Mouse (Mus musculus): ENCODE measurements around the gene Naa80. TPM values are rescaled to one million over a fixed set of nuclear protein-coding genes. Genes with fewer than 3 reads are reported as not detected.

Naa80 gene
- total RNA-seq, 1 experiment, result 7.3 TPM

DNA sequence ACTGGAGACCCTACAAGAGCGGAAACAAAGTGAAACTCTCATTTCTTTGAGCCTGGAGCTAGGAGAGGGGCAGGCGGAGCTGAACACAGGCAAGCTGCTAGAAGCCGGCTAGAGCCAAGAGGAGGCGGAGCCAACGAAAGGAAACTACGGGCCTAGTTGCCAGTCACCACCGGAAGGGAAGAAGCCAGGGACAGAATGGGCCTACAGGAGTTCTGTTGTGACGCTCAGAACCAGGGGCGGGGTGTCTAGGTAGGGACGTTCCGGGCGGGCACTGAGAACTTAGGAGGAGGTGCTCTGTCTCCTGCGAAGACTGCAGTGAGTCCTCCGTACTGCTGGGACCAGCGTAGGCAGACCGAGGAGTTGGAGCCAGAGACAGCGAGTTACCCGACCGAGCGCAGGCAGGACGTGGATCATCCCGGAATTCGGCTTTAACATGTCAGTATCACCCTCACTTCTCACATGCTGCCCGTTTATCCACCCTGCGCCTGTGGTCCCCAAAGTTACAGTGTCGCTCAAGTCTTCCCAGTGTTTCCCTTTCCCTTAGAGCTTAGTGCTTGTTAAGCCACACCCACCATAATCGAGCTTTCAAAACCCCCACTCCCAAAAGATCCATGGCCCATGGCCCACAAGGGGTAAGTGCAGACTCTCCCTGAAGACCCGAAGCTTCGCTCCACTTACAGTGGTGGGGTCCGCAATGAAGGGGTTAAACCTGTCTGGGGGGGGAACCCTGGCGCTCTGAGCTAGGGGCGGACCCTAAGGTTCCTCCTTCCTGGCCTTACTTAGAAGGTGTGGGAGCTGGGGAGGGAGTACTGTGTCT, 2.0 kb downstream of the Naa80 start, which contains the start of gene Hyal3:
Gene Hyal3 (plus strand): TSS at position 318 of the 817 bp plus-strand sequence.
- H3K4me1 ChIP-seq (ENCODE audit: control insufficient read depth in 2 of 2, insufficient read depth in 2 of 2, low read length in 2 of 2, poor library complexity in 1 of 2), result peaks cover 2 to 21% of the 10 kb centered on the region in 2 experiments; a peak in 1 of 4 replicates

DNA sequence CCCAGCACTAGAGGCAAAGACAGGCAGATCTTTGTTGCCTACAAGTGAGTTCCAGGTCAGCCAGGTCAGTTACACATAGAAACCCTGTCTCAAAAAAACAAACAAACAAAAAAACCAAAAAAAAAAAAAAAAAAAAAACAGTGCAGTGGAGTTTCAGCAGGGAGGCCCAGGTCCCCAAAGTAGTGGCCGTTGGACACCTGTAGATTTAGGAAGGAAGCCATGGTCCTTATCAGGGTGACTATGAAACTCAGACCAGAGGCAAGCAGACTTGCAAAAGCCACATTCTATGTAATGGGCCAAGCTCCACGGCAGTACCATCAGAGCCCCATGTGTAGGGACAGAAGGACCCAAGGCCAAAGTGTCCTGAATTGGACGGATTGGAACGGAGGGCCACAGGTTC, 2.9 kb downstream of the Naa80 start:
- Histone ChIP-seq H3K4me3 (ENCODE audit: insufficient read depth in 1 of 2, low read depth in 1 of 2, low read length in 2 of 2, poor library complexity in 1 of 2, severe bottlenecking in 1 of 2) (no peak overlapping the region), H3K36me3 (ENCODE audit: control insufficient read depth, insufficient read depth, low read length, poor library complexity, severe bottlenecking) (no peaks in the 10 kb centered on the region; the same call in 1 of the 2 replicates), H3K9me3 (ENCODE audit: control insufficient read depth, insufficient read depth, low read depth, low read length) (no peaks in the 10 kb centered on the region), H3K27ac (ENCODE audit: insufficient read depth, low read depth, low read length, poor library complexity, severe bottlenecking) (no peak overlapping the region), H3K9ac (ENCODE audit: insufficient read depth, low read depth, low read length, poor library complexity, severe bottlenecking) (no peak overlapping the region), H3K4me1 (ENCODE audit: control insufficient read depth in 2 of 2, insufficient read depth in 2 of 2, low read length in 2 of 2, poor library complexity in 1 of 2) (peaks cover 2 to 17% of the 10 kb centered on the region in 2 experiments; a peak in 1 of 4 replicates)
- DNase-seq (ENCODE audit: low read depth, low spot score), result no peak
- TF ChIP-seq ZNF384 (IDR thresholded peaks at IDR 0.05; ENCODE audit: low read depth, low read length) (no peak), MAFK (IDR thresholded peaks at IDR 0.05; ENCODE audit: insufficient read depth, low read depth, low read length) (no peak), HCFC1 (IDR thresholded peaks at IDR 0.05; ENCODE audit: borderline replicate concordance, insufficient read depth, low read length) (no peak), CHD2 (IDR thresholded peaks at IDR 0.05; ENCODE audit: low read depth, low read length) (no peak), ZC3H11A (IDR thresholded peaks at IDR 0.05; ENCODE audit: borderline replicate concordance, low read depth, low read length) (no peak)
- in situ Hi-C loops (cut with MboI; ENCODE audit: low sequenced_read_pairs in 2 of 2, unreplicated experiment in 2 of 2), result no loop called here

More for the DNA sequence above, 2.0 kb downstream of the Naa80 start, which contains the start of gene Hyal3:
- in situ Hi-C loops (cut with MboI; ENCODE audit: low sequenced_read_pairs in 2 of 2, unreplicated experiment in 2 of 2), result no loop called here
- no peaks in the 10 kb centered on the region for H3K9me3 ChIP-seq (ENCODE audit: control insufficient read depth, insufficient read depth, low read depth, low read length)
- H3K27ac ChIP-seq (ENCODE audit: insufficient read depth, low read depth, low read length, poor library complexity, severe bottlenecking), result peak within 1 kb of the TSS; percentile 51
- H3K9ac ChIP-seq (ENCODE audit: insufficient read depth, low read depth, low read length, poor library complexity, severe bottlenecking), result peak within 1 kb of the TSS; percentile 61
- H3K4me3 ChIP-seq (ENCODE audit: insufficient read depth in 1 of 2, low read depth in 1 of 2, low read length in 2 of 2, poor library complexity in 1 of 2, severe bottlenecking in 1 of 2), result peak within 1 kb of the TSS; percentile 65 to 76
- H3K36me3 ChIP-seq (ENCODE audit: control insufficient read depth, insufficient read depth, low read length, poor library complexity, severe bottlenecking), result no peaks in the 10 kb centered on the region; the same call in 1 of the 2 replicates
- TF ChIP-seq MAFK (IDR thresholded peaks at IDR 0.05; ENCODE audit: insufficient read depth, low read depth, low read length), result no peak
- DNase-seq (ENCODE audit: low read depth, low spot score), result no peak

DNA sequence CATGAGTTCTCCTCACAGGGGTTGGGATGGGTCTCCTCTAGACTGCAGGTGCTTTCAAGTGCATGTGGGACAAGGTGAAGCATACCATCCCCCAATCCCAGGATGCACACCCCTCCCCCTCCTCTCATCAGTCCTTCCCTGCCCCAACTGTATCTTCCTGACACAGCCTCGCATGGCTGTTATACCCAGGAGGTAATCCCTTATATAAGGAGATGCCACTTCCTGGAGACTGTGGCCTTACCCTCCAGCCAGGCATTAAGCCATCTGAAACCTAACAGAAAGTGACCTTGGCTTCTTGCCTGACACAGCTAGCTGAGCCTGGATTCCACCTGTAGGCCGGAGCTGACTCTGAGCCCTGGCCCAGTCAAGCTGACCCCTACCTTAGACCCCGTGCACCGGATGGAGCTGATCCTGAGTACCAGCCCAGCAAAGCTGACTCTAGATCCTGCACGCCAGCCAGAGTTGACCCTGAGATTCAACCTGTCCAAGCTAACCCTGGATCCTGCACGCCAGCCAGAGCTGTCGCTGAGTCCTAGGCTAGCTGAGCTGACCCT, 3.9 kb downstream of the Naa80 start:
- in situ Hi-C loops (cut with MboI; ENCODE audit: low sequenced_read_pairs in 2 of 2, unreplicated experiment in 2 of 2), result no loop called here
- Histone ChIP-seq H3K4me3 (ENCODE audit: insufficient read depth in 1 of 2, low read depth in 1 of 2, low read length in 2 of 2, poor library complexity in 1 of 2, severe bottlenecking in 1 of 2) (no peak overlapping the region), H3K36me3 (ENCODE audit: control insufficient read depth, insufficient read depth, low read length, poor library complexity, severe bottlenecking) (no peaks in the 10 kb centered on the region; the same call in 1 of the 2 replicates), H3K4me1 (ENCODE audit: control insufficient read depth in 2 of 2, insufficient read depth in 2 of 2, low read length in 2 of 2, poor library complexity in 1 of 2) (peaks cover 2 to 13% of the 10 kb centered on the region in 2 experiments; a peak in 1 of 4 replicates), H3K9ac (ENCODE audit: insufficient read depth, low read depth, low read length, poor library complexity, severe bottlenecking) (no peak overlapping the region), H3K27ac (ENCODE audit: insufficient read depth, low read depth, low read length, poor library complexity, severe bottlenecking) (no peak overlapping the region), H3K9me3 (ENCODE audit: control insufficient read depth, insufficient read depth, low read depth, low read length) (no peaks in the 10 kb centered on the region)
- DNase-seq (ENCODE audit: low read depth, low spot score), result no peak
- TF ChIP-seq ZNF384 (IDR thresholded peaks at IDR 0.05; ENCODE audit: low read depth, low read length) (no peak), MAFK (IDR thresholded peaks at IDR 0.05; ENCODE audit: insufficient read depth, low read depth, low read length) (no peak), ZC3H11A (IDR thresholded peaks at IDR 0.05; ENCODE audit: borderline replicate concordance, low read depth, low read length) (no peak), CHD2 (IDR thresholded peaks at IDR 0.05; ENCODE audit: low read depth, low read length) (no peak), HCFC1 (IDR thresholded peaks at IDR 0.05; ENCODE audit: borderline replicate concordance, insufficient read depth, low read length) (no peak)

DNA sequence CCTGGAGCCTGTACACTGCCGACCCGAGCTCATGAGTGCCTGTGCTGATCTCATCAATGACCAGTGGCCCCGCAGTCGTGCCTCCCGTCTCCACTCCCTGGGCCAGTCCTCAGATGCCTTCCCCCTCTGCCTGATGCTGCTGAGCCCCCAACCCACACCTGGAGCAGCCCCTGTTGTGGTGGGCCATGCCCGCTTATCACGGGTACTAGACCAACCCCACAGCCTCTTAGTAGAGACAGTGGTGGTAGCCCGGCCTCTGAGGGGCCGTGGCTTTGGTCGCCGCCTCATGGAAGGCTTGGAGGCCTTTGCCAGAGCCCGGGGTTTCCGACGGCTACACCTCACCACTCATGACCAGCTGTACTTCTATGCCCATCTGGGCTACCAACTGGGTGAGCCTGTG, 4.5 kb downstream of the Naa80 start:
- Histone ChIP-seq H3K4me3 (ENCODE audit: insufficient read depth in 1 of 2, low read depth in 1 of 2, low read length in 2 of 2, poor library complexity in 1 of 2, severe bottlenecking in 1 of 2) (no peak overlapping the region), H3K36me3 (ENCODE audit: control insufficient read depth, insufficient read depth, low read length, poor library complexity, severe bottlenecking) (no peaks in the 10 kb centered on the region; the same call in 1 of the 2 replicates), H3K27ac (ENCODE audit: insufficient read depth, low read depth, low read length, poor library complexity, severe bottlenecking) (no peak overlapping the region), H3K9me3 (ENCODE audit: control insufficient read depth, insufficient read depth, low read depth, low read length) (no peaks in the 10 kb centered on the region), H3K9ac (ENCODE audit: insufficient read depth, low read depth, low read length, poor library complexity, severe bottlenecking) (no peak overlapping the region), H3K4me1 (ENCODE audit: control insufficient read depth in 2 of 2, insufficient read depth in 2 of 2, low read length in 2 of 2, poor library complexity in 1 of 2) (peaks cover 2 to 13% of the 10 kb centered on the region in 2 experiments; a peak in 2 of 4 replicates)
- DNase-seq (ENCODE audit: low read depth, low spot score), result no peak
- in situ Hi-C loops (cut with MboI; ENCODE audit: low sequenced_read_pairs in 2 of 2, unreplicated experiment in 2 of 2), result no loop called here
- TF ChIP-seq MAFK (IDR thresholded peaks at IDR 0.05; ENCODE audit: insufficient read depth, low read depth, low read length), result no peak
- no peak for TF ChIP-seq ZNF384 (IDR thresholded peaks at IDR 0.05; ENCODE audit: low read depth, low read length)
- TF ChIP-seq HCFC1 (IDR thresholded peaks at IDR 0.05; ENCODE audit: borderline replicate concordance, insufficient read depth, low read length), result no peak
- no peak for TF ChIP-seq ZC3H11A (IDR thresholded peaks at IDR 0.05; ENCODE audit: borderline replicate concordance, low read depth, low read length)
- no peak for TF ChIP-seq CHD2 (IDR thresholded peaks at IDR 0.05; ENCODE audit: low read depth, low read length)

Measured in ES-E14 (cell line).